Comparison of ENCODE assay signal across 17 mouse cellular contexts in genomic region chr10:67894683-67895082, GRCm38 (mm10). TPM values are rescaled to one million over a fixed set of nuclear protein-coding genes. Genes with fewer than 3 reads are reported as not detected.
"Had no signal": no experiment of that assay in that cellular context is flagged by ENCODE, and none has a peak within 500 bp of the region (broad histone marks: within the 10 kb centered on the region; RNA-seq: fewer than 3 reads in every experiment).

No protein-coding gene starts in this region.

- DNase-seq: kidney, adult 8-10 months; kidney, postnatal 36 days; lung, embryonic 14.5 days; lung, postnatal 10 days; lung, postnatal 4 days; right cerebral cortex, postnatal 25 days; thymus, postnatal 4 days had no signal

- H3K27me3 ChIP-seq: limb, embryonic 15.5 days; liver, embryonic 12.5 days; neural tube, embryonic 12.5 days had no signal

- H3K9me3 ChIP-seq: limb, embryonic 15.5 days; liver, embryonic 12.5 days; midbrain, embryonic 10.5 days; neural tube, embryonic 12.5 days had no signal

- H3K36me3 ChIP-seq: limb, embryonic 15.5 days; liver, embryonic 12.5 days; midbrain, embryonic 10.5 days; neural tube, embryonic 12.5 days had no signal

- ATAC-seq: intestine, postnatal 0 days; liver, embryonic 12.5 days had no signal

- H3K4me3 ChIP-seq: limb, embryonic 15.5 days; liver, embryonic 12.5 days; midbrain, embryonic 10.5 days; myocyte; neural tube, embryonic 12.5 days had no signal

- H3K4me2 ChIP-seq: limb, embryonic 15.5 days; liver, embryonic 12.5 days; lung, embryonic 14.5 days; neural tube, embryonic 12.5 days had no signal

- H3K4me1 ChIP-seq: limb, embryonic 15.5 days; liver, embryonic 12.5 days; midbrain, embryonic 10.5 days; neural tube, embryonic 12.5 days had no signal

- H3K9ac ChIP-seq: limb, embryonic 15.5 days; liver, embryonic 12.5 days; lung, embryonic 14.5 days; neural tube, embryonic 12.5 days had no signal

- H3K27ac ChIP-seq: kidney, postnatal 0 days; limb, embryonic 15.5 days; liver, embryonic 12.5 days; midbrain, embryonic 10.5 days; neural tube, embryonic 12.5 days; stomach, postnatal 0 days had no signal

RNA-seq across cellular contexts. Expression of gene Zfp365, which starts 17.8 kb away (rescaled TPM):
- total RNA-seq: megakaryocyte, adult 5-6 weeks had no signal
- polyA plus RNA-seq: liver, embryonic 16.5 days had no signal
